Comparison of ENCODE assay signal across 31 mouse cellular contexts in genomic region chr12:111178772-111179171, GRCm38 (mm10). TPM values are rescaled to one million over a fixed set of nuclear protein-coding genes. Genes with fewer than 3 reads are reported as not detected.
DNase-seq lines count a peak whose midpoint lies in the region; ATAC-seq and TF ChIP-seq lines count a peak whose summit lies in the region.
"Had no signal": no experiment of that assay in that cellular context is flagged by ENCODE, and none has a peak within 500 bp of the region (broad histone marks: within the 10 kb centered on the region; RNA-seq: fewer than 3 reads in every experiment).

No protein-coding gene starts in this region.

- peaks cover 4% of the 10 kb centered on the region; the same call in 1 of the 2 replicates for H3K4me1 ChIP-seq in hindbrain, postnatal 0 days (ENCODE audit: insufficient read depth, low read length)
- no peaks in the 10 kb centered on the region for H3K4me1 ChIP-seq in hindbrain, embryonic 12.5 days
- H3K4me1 ChIP-seq in liver, postnatal 0 days (ENCODE audit: insufficient read depth) = no peaks in the 10 kb centered on the region
- H3K4me1 ChIP-seq in liver, embryonic 11.5 days (replicated peaks; ENCODE audit: control insufficient read depth, insufficient read depth, low read length) = no peaks in the 10 kb centered on the region
- H3K4me1 ChIP-seq: embryonic facial prominence, embryonic 13.5 days; forebrain, embryonic 12.5 days; forebrain, embryonic 15.5 days; hindbrain, embryonic 13.5 days had no signal

- intact Hi-C loops in gastrocnemius, postnatal 14 days (cut with DNase I; ENCODE audit: low total_unique reads) = no loop called here

- no peaks in the 10 kb centered on the region for H3K9me3 ChIP-seq in hindbrain, postnatal 0 days (ENCODE audit: low read length)
- H3K9me3 ChIP-seq in hindbrain, embryonic 12.5 days (replicated peaks) = no peaks in the 10 kb centered on the region
- no peaks in the 10 kb centered on the region for H3K9me3 ChIP-seq in liver, postnatal 0 days (ENCODE audit: low read length)
- no peaks in the 10 kb centered on the region for H3K9me3 ChIP-seq in liver, embryonic 11.5 days (ENCODE audit: control insufficient read depth, low read length)
- H3K9me3 ChIP-seq: embryonic facial prominence, embryonic 13.5 days; forebrain, embryonic 12.5 days; forebrain, embryonic 15.5 days; hindbrain, embryonic 13.5 days had no signal

- no peak for ATAC-seq in hindbrain, postnatal 0 days
- no peak for ATAC-seq in hindbrain, embryonic 12.5 days (ENCODE audit: low FRiP score)
- no peak for ATAC-seq in liver, postnatal 0 days
- no peak for ATAC-seq in liver, embryonic 11.5 days (replicated peaks; ENCODE audit: low FRiP score)
- ATAC-seq: forebrain, embryonic 15.5 days; hindbrain, embryonic 16.5 days had no signal

- WGBS in hindbrain, postnatal 0 days = 73% methylated on average over 4 of the region's 4 CpGs
- whole genome bisulfite sequencing in hindbrain, embryonic 12.5 days = 67% methylated on average over 4 of the region's 4 CpGs
- WGBS in liver, postnatal 0 days (ENCODE audit: insufficient replicate concordance) = 74% methylated on average over 4 of the region's 4 CpGs
- 69% methylated on average over 4 of the region's 4 CpGs for WGBS in liver, embryonic 11.5 days

- no peaks in the 10 kb centered on the region for H3K36me3 ChIP-seq in hindbrain, postnatal 0 days (ENCODE audit: insufficient read depth, low read length)
- H3K36me3 ChIP-seq in hindbrain, embryonic 12.5 days = peaks cover 7% of the 10 kb centered on the region; the same call in 1 of the 2 replicates
- H3K36me3 ChIP-seq in liver, postnatal 0 days (replicated peaks; ENCODE audit: insufficient read depth, low read length) = no peaks in the 10 kb centered on the region
- H3K36me3 ChIP-seq in liver, embryonic 11.5 days (ENCODE audit: control insufficient read depth, insufficient read depth, low read length) = no peaks in the 10 kb centered on the region
- peaks cover 7% of the 10 kb centered on the region; the same call in 1 of the 2 replicates for H3K36me3 ChIP-seq in splenic B cell, adult 2 months (ENCODE audit: control insufficient read depth, insufficient read depth, low read length, poor library complexity, severe bottlenecking)
- H3K36me3 ChIP-seq: embryonic facial prominence, embryonic 13.5 days; forebrain, embryonic 15.5 days had no signal

- H3K9ac ChIP-seq in hindbrain, postnatal 0 days (replicated peaks; ENCODE audit: low read length) = no peak overlapping the region
- no peak overlapping the region for H3K9ac ChIP-seq in hindbrain, embryonic 12.5 days
- no peak overlapping the region for H3K9ac ChIP-seq in liver, postnatal 0 days (replicated peaks)
- H3K9ac ChIP-seq in liver, embryonic 11.5 days (ENCODE audit: low read depth, low read length) = no peak overlapping the region
- H3K9ac ChIP-seq: embryonic facial prominence, embryonic 13.5 days; forebrain, embryonic 12.5 days; forebrain, embryonic 15.5 days; hindbrain, embryonic 13.5 days had no signal

- no peak for DNase-seq in hindbrain, postnatal 0 days (ENCODE audit: low spot score)
- DNase-seq in liver, postnatal 0 days = no peak
- DNase-seq in liver, embryonic 11.5 days (ENCODE audit: low spot score) = no peak
- peak; percentile 43 for DNase-seq in ZHBTc4 (ENCODE audit: low read depth, low spot score)
- peak; percentile 56 for DNase-seq in splenic B cell, adult 2 months (ENCODE audit: low read depth, low spot score)
- no peak for DNase-seq in retina, embryonic 14.5 days (ENCODE audit: low spot score)
- DNase-seq in gastrocnemius, postnatal 14 days = no peak
- DNase-seq: adrenal gland, adult 2 months; adrenal gland, postnatal 14 days; cerebellum, adult 11 months; cerebellum, adult 2 months; cerebellum, adult 9-11 months; cerebellum, postnatal 25 days; gastrocnemius, postnatal 10 days had no signal

- no peak overlapping the region for H3K27ac ChIP-seq in hindbrain, postnatal 0 days
- no peak overlapping the region for H3K27ac ChIP-seq in hindbrain, embryonic 12.5 days
- no peak overlapping the region for H3K27ac ChIP-seq in liver, postnatal 0 days (ENCODE audit: low read depth)
- H3K27ac ChIP-seq in liver, embryonic 11.5 days (ENCODE audit: low read depth, low read length) = no peak overlapping the region
- H3K27ac ChIP-seq: embryonic facial prominence, embryonic 13.5 days; forebrain, embryonic 12.5 days; forebrain, embryonic 15.5 days; hindbrain, embryonic 13.5 days had no signal

- TF ChIP-seq CTCF in hindbrain, postnatal 0 days (IDR thresholded peaks at IDR 0.05; ENCODE audit: low read depth) = 0 out of 2 replicates have a peak, but pooled peaks have one; percentile 5
- TF ChIP-seq CTCF in liver, postnatal 0 days (IDR thresholded peaks at IDR 0.05; ENCODE audit: low read depth) = 0 out of 2 replicates have a peak, but pooled peaks have one; percentile 16

- TF ChIP-seq EP300 in liver, postnatal 0 days (IDR thresholded peaks at IDR 0.05; ENCODE audit: low read depth) = no peak

- H3K4me3 ChIP-seq in hindbrain, postnatal 0 days (ENCODE audit: low read length) = no peak overlapping the region
- H3K4me3 ChIP-seq in hindbrain, embryonic 12.5 days = no peak overlapping the region
- H3K4me3 ChIP-seq in liver, postnatal 0 days (ENCODE audit: low read depth, low read length) = no peak overlapping the region
- H3K4me3 ChIP-seq in liver, embryonic 11.5 days (ENCODE audit: low read depth, low read length) = no peak overlapping the region
- H3K4me3 ChIP-seq: embryonic facial prominence, embryonic 13.5 days; erythroblast, embryonic 14.5 days; forebrain, embryonic 12.5 days; forebrain, embryonic 15.5 days; hindbrain, embryonic 13.5 days had no signal

- no peak overlapping the region for H3K4me2 ChIP-seq in hindbrain, postnatal 0 days (ENCODE audit: low read depth, low read length)
- no peak overlapping the region for H3K4me2 ChIP-seq in hindbrain, embryonic 12.5 days (replicated peaks)
- no peak overlapping the region for H3K4me2 ChIP-seq in liver, postnatal 0 days (ENCODE audit: low read depth, low read length)
- no peak overlapping the region for H3K4me2 ChIP-seq in liver, embryonic 11.5 days
- H3K4me2 ChIP-seq: embryonic facial prominence, embryonic 13.5 days; forebrain, embryonic 12.5 days; forebrain, embryonic 15.5 days; heart, embryonic 11.5 days; hindbrain, embryonic 13.5 days had no signal

- no peaks in the 10 kb centered on the region for H3K27me3 ChIP-seq in hindbrain, postnatal 0 days (ENCODE audit: insufficient read depth, low read length)
- H3K27me3 ChIP-seq in hindbrain, embryonic 12.5 days = no peaks in the 10 kb centered on the region
- no peaks in the 10 kb centered on the region for H3K27me3 ChIP-seq in liver, postnatal 0 days (ENCODE audit: insufficient read depth, low read length)
- H3K27me3 ChIP-seq in liver, embryonic 11.5 days (replicated peaks; ENCODE audit: control insufficient read depth, insufficient read depth, low read length) = no peaks in the 10 kb centered on the region
- no peaks in the 10 kb centered on the region for H3K27me3 ChIP-seq in splenic B cell, adult 2 months (ENCODE audit: control insufficient read depth, insufficient read depth, low read length, poor library complexity, severe bottlenecking)
- H3K27me3 ChIP-seq: embryonic facial prominence, embryonic 13.5 days; forebrain, embryonic 12.5 days; forebrain, embryonic 15.5 days; hindbrain, embryonic 13.5 days had no signal

RNA-seq across cellular contexts. Expression of gene 4930595D18Rik, which starts 5.5 kb away (rescaled TPM):
- not detected in 2 replicates for total RNA-seq in hindbrain, postnatal 0 days (2014; rRNA removed)
- polyA plus RNA-seq in hindbrain, postnatal 0 days (2015; fragmentation: Nextera tagmentation; extraction: Ambion mirVana) = not detected in 2 replicates
- not detected in 2 replicates for polyA plus RNA-seq in hindbrain, embryonic 12.5 days (2016; fragmentation: Nextera tagmentation; extraction: Ambion mirVana)
- not detected in 2 replicates for polyA plus RNA-seq in liver, postnatal 0 days (2015; fragmentation: Nextera tagmentation; extraction: Ambion mirVana)
- not detected in 2 replicates for polyA plus RNA-seq in liver, embryonic 11.5 days (2014; fragmentation: Nextera tagmentation; extraction: Ambion mirVana)
- total RNA-seq in gastrocnemius, postnatal 14 days (2021) = not detected
- total RNA-seq: adrenal gland, adult 2 months; adrenal gland, postnatal 14 days; adrenal gland, postnatal 4 days; ES-E14; gastrocnemius, adult 18-20 months; heart, adult 8-10 months; heart, postnatal 25 days; hematopoietic stem cell, adult 5-6 weeks had no signal
- polyA plus RNA-seq: adrenal gland, adult 2 months; cerebellum, adult 2 months; embryonic facial prominence, embryonic 13.5 days; erythroblast, embryonic 14.5 days; forebrain, embryonic 12.5 days; forebrain, embryonic 15.5 days; heart, embryonic 11.5 days; heart, embryonic 14.5 days; heart, postnatal 0 days; intestine, embryonic 14.5 days had no signal

RNA-seq across cellular contexts. Expression of gene Traf3, which starts 12.6 kb away (rescaled TPM):
- total RNA-seq in hindbrain, postnatal 0 days (2014; rRNA removed) = 35.8 and 40.8 TPM in 2 replicates
- 12.9 and 13.7 TPM in 2 replicates for polyA plus RNA-seq in hindbrain, postnatal 0 days (2015; fragmentation: Nextera tagmentation; extraction: Ambion mirVana)
- 23.4 and 23.9 TPM in 2 replicates for polyA plus RNA-seq in hindbrain, embryonic 12.5 days (2016; fragmentation: Nextera tagmentation; extraction: Ambion mirVana)
- 1.9 and 2.5 TPM in 2 replicates for polyA plus RNA-seq in liver, postnatal 0 days (2015; fragmentation: Nextera tagmentation; extraction: Ambion mirVana)
- polyA plus RNA-seq in liver, embryonic 11.5 days (2014; fragmentation: Nextera tagmentation; extraction: Ambion mirVana) = 7.4 and 9.1 TPM in 2 replicates
- total RNA-seq in gastrocnemius, postnatal 14 days (2021) = 10 to 100 TPM; 10.5 to 18.7 TPM

Comparison
In these comparisons a context has a peak if more than half of its experiments do, and no peak if none do; other contexts are left out.
1. DNase-seq: peak in ZHBTc4 (single experiment) and splenic B cell, adult 2 months (single experiment); none in hindbrain, postnatal 0 days (single experiment), liver, postnatal 0 days (single experiment), liver, embryonic 11.5 days (single experiment), retina, embryonic 14.5 days (single experiment) and gastrocnemius, postnatal 14 days (single experiment).